Mouse (Mus musculus) stomach, postnatal 0 days (tissue): ENCODE measurements at regions not wholly inside any gene's neighbourhood (a gene's known extent, or its start where the extent isn't known, plus 50 kb on each side); places are given as distances from the start of the nearest gene placed in this dataset.

Experiments used
- CTCF ChIP-seq: IDR thresholded peaks from 2 replicates; pipeline ENCODE4 v1.5.1; 2016; ENCODE audit warnings: antibody characterized with exemption, low read depth, mild to moderate bottlenecking, moderate library complexity
- EP300 ChIP-seq: optimal IDR thresholded peaks from 2 replicates; pipeline ENCODE3; 2016; ENCODE audit warnings: antibody characterized with exemption

DNA sequence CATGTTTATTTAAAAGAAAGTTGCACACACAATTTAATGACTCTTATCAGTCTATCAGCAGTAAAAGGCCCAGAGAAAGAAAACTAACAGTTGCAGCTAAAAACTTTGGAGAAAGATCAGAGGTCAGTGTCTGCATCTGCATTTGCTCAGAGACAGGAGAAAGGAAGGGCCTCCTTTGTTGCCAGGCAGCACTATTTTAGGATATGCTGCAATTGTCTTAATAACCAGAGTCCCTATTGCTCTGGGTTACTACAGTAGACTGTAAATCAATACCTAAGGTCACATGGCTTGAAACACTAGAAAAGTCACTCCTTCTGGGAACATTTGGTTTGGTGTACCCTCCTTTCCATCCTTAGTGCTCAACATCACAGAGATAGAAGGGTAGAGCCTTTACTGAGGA is 175.7 kb downstream of the Hdgfl1 start:
- no peak for TF ChIP-seq EP300
- no peak for TF ChIP-seq CTCF
